Mouse (Mus musculus) adrenal gland, postnatal 4 days (tissue): ENCODE results near the gene Col4a2. TPM values are rescaled to one million over a fixed set of nuclear protein-coding genes. Genes with fewer than 3 reads are reported as not detected.

Experiments used
- DNase-seq, 2 experiments: peaks; one replicate each; pipeline ENCODE4 v3.0.0; 2021 to 2022; ENCODE audit warnings: low spot score in 2 of 2, mixed read lengths in 2 of 2
- total RNA-seq, 2 experiments: library from RNA; stranded (reverse); gene quantifications; 2 replicates each; pipeline ENCODE4 v1.2.3; 2021

Col4a2 gene
- total RNA-seq, 2 experiments from 2014 or later = 299 to 331 TPM

DNA sequence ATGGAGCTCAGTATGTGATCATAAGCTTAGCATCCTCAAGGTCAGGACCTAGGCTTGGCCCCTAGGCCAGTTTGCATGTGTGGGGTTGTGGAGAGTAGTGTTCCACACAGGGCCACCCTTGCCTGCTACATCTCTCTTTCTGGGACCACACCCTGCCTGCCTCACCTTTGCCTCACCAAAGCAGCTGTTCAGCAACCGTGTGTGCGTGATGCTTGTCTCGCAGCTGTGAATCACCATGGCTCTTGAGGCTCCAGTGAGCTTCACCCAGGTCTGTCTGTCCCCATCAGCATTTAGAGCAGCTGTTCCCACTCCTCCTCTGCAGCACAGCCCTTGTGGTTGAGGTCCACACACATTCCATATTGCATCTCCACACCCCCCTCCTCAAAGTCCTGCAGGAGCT, 43.3 kb downstream of the Col4a2 start:
- DNase-seq = no peak

DNA sequence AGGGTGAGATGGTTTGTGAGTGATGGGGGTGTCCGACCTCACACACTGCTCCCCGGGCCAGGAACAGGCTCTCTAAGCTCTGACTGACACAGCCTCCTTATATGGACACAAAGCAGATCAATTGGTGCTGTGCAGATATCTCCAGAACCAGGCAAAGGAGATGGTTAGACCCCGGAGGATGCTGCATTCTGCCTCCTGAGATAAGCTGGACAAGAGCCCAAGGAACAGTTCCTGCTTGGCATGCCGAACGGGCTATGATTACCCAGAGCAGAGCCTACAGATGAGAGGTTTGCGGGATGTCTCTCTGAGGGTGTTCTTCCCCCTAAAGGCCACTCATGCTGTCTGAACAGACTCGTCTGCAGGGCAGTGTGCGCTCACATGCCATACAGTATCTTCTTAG, 44.2 kb downstream of the Col4a2 start:
- no peak for DNase-seq

DNA sequence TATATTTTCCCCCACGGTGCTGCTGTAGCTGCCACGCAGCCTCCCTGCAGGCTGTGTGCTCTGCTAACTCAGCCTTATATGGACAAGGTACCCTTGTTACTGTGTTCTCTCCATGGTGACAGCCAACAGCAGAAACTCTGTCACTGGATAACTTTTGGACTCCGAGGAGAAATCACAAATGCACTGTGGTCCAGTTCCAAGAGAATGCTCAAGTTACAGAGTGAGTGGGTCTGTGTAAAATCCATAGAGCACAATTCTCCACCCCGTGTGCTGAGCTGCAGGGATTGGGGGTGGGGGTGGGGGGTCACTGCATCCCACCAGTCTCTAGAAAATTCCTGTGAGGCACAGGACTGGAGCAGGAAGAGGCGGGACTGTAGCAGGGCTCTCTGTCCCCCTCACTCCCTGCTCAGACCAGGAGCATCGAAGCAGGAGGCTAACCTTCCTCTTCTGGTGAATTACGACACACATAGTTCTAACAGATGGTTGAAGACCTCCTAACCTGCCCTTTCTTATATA, 45.4 kb downstream of the Col4a2 start:
- DNase-seq = no peak

DNA sequence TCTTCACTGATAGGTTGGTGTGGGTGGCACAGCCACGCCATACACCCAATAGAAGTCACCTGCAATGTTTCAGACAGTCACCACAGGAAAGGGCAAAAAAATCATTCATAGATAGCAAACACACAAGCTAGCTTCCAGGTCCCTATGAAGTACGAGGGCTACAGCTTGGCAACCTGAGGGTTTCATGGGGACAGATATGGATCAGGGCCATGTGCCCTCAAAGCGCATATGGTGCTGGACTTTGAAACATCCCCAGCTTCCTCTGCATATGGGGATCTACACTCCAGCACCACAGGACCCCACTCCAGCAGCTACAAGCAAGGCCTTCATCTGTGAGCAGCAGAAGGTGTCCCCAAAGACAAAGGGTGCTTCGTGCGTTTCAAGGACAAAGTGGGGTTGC, 47.2 kb downstream of the Col4a2 start:
- no peak for DNase-seq

DNA sequence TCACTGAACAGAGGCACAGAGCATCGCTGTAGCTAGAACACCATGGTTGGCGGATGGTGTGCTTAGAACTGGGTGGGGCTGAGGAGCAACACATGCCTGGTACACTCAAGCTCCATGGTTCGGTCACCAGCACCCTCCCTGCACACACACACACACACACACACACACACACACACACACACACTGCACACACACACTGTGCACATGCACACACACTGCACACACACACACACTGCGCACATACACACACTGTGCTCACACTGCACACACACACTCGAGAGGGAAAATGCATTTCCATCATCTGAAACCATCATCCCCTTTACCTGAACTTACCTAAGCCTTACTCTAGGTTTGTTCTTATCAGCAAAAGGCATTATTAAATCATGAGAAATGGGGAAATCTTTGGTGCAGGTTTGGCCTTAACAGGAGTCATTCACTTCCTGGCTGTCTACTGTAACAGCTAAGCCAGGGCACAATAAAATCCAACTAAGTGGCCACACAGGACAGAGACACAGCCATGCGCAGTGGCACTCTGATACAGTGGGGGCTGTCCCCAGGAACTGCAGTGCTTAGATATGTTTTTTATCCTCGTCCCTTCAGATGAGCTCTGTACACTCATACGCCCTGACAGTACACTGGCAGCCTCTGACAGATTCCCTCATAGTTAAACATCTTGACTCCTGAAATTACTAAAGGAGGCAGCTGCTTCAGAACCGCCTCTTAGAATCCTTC, 49.1 kb downstream of the Col4a2 start:
- DNase-seq = no peak

DNA sequence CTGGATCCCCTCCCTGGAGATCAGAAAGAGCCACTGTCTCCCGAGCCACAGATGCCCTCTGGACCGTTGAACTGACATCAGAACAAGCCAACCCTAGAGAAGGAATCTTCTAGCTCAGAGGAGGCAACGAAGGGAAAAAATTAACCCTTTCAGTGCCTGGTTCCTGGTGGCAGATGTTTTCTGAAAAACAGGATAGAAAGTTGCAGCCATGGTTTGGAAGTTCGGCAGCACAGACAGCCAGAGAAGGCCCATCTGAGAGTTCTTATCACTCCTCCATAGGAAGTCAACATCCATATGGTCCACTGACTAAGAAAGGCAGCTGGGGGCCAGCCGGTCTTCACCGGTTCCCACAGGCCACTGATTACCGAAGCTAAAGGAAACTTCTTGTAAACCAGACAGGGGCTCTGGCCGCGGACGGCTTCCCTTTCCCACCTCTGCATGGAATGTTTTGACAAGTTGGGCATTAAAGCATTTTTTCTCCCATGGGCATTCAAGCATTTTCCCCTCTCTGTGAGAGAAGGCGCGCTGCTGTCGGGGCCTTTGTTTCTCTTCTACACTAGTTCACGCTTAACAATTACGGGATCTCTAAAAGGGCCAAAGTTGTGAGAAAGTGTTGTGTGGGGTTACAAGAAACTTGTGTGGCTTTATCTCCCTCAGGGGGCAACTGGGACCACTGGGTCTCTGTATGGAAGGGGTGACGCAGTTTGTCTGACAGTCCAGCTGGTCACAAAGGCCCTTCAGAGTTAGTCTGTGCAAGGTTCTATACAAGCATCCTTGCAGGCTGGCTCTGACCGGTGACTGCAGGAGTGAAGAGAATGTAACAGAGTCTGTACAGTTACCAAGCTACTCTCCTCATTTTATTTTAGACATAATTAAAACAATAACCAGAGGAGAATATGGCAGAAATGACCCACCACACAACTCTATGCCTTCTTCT, 49.9 kb downstream of the Col4a2 start:
- no peak for DNase-seq

DNA sequence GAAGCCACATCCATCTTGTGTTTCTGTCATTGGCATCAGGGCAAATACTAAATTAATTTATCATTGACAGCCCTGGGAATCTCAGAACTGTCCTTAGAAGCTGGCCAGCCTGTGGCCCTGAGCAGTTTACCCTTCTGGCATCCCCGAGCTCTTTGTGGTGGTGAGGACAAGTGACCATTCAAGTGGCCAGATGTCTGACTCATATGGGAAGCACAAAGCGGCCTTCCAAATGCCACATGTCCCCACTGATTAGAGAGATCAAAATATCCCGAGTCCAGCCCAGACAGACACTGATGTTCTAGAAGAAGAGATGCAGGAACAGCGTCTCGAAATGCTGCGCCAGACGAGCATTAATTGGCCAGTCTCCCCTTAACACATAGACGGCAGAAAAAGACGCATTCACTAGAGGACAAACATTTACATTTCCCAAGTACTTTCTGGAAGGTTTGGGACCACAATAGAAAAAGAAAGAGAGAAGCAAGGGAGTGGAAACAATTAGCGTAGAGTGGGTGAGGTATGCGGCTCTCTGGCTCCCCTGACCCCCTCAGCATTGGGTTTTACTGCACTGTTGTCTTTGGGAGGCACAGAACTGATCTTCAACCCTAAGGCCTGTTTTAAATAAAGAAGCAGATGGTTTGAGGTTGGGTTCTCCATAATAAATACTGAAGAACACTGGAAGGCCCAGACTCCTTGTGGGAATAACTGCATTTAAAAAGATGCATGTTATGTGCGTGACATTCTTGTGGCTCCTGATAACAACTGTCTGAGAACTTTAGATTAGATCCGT, 50.9 kb downstream of the Col4a2 start:
- no peak for DNase-seq

DNA sequence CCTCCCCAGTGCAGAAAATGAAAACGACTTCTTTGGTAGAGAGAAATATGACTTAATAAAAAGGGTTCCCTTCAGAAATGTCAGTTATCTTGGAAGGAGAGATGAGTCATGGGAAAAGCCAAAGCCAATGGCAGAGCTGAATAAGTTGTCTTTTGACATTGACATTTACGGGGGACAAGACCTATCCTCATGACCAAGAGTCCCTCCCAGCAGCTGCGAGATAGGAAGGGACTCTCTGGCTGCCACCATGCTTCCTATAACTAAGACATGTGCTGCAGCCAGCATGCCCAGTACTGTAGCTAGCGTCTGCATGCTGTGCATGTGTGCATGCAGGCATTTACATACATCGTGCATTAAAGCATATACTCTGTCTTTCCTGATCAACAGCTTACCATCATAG, 53.6 kb downstream of the Col4a2 start:
- DNase-seq = no peak

DNA sequence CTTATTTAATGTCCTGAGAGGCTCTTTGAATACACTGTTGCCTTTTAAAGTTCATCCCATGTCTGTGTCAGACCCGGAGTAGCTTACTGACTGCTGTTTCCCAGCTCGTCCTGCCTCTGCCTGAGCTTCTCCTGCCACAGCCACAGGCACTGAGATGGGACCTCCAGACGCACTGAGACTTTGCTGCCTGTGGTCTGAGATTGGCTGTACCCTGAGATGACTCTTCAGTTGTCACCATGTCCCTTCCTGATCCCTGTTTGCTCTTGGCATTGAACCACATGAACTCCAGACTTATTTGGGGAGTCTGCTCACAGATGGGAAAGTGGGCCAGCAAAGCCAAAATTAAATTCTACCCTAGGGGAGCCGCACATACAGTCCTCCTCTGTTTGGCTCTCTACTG, 54.1 kb downstream of the Col4a2 start:
- DNase-seq = no peak

DNA sequence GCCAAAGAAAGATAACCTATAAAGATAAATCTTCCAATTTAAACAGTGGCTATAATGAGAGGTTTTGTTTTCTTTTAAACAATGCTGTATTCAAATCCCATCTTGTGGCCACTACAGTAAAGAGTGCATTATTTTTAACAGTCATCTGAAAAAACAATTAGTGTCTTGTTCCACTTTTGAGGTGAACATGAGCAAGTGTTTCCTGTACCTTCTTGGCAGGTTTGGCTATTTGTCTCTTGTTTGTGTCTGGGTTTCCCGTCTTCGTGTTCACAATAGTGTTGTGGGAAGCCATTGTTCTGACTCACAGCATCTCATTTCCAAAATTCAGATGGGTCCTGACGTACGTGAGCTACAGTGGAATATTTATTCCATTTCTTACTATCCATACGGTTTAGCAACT, 55.1 kb downstream of the Col4a2 start:
- DNase-seq = no peak

DNA sequence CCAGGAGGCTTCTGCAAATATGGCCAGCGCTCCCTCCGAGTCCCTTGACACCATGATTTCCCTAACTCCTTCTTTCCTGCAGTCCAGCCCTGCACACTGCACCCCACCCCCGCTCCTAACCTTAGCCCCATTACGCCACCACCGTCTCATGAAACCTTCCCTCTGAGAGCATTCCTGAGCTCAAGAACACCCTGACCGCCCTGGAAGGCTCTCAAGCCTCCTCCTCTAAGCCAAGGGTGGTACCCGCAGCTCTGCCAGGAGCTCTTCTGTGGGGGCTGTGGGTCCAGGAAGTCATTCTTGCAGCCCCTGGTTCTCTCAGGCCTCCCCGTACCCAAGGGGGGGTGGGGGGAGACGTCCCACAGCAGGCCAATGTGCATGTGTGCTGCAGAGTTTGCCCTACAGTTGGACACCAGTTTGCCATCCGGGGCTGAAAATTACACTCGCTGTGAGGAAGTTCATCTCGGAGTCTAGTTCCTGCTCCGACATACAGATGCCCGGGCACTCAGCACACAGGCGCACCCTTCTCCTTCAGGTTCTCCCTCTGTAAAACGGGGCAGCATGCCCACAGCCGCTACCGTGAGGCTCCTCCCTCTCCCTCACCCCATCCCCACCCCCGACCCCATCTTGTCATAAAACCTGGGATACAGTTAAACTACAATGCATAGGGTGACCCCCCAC, 57.1 kb downstream of the Col4a2 start:
- no peak for DNase-seq

DNA sequence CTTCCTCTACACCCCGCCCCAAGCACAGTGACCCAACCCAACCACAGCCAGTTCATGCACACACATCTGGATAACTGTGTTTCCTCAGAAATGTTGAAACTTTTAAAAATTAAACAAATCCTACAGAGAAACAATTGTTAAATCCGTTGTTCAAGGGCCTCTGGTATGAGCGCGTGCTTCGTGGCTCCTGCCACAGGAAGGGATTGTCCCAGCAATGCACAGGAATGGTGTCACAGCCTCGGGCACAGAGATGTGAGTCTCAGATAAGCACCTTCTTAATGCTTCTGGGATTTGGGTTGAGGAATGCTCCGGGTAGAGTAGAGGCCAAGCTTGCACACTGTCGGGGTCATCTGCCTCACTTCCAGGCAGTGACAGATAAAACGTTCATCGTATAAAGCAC, 58.7 kb downstream of the Col4a2 start:
- DNase-seq = no peak

DNA sequence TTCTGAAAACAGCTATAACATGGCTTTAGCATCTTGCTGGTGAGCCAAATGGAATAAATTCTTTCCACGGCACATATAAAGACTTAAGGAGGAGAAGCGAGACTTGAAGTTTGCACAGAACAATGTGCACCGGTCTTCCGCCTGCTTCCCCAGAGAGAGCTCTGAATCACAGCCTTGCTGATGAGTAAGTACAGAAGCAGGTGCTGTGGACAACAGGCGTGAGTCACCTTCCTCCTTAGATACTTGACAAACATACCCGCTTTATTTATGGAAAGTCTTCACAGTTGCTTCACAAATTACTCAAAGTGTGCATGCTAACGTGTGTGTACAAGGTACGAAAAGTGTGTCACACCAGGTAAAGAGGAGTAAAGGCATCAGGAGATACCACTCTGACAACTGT, 59.5 kb downstream of the Col4a2 start:
- DNase-seq = no peak

DNA sequence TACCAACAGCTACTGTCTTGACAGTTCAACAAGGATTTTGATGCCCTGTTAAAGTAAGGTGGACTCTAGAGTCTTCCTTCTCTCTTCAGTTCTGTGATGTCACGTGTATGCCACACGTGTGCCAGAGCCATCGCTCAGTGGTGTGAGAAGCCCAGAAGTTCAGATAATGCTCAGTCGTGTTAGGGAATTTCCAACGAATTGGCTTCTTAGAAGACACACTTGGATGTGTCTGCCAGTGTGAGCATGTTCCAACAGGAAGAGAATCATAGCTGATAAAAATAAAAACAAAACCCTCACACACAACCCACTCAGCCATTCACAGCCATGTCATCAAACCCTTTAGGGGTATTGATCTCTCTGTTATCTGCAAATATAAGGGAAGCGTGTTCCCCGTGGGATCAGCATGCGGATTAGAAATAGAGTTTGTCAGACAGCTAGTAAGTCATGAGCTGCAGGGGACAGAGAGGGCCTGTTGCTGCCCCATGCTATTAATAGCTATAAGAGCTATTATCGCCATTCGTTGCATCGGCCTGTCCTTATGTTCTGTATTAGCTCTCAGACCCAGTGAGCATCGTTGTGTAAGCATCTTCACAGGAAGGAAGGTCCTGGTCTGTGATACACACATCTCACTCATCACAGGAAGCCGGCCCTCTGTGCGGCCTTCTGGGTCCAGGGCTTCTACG, 61.2 kb downstream of the Col4a2 start:
- DNase-seq = no peak

DNA sequence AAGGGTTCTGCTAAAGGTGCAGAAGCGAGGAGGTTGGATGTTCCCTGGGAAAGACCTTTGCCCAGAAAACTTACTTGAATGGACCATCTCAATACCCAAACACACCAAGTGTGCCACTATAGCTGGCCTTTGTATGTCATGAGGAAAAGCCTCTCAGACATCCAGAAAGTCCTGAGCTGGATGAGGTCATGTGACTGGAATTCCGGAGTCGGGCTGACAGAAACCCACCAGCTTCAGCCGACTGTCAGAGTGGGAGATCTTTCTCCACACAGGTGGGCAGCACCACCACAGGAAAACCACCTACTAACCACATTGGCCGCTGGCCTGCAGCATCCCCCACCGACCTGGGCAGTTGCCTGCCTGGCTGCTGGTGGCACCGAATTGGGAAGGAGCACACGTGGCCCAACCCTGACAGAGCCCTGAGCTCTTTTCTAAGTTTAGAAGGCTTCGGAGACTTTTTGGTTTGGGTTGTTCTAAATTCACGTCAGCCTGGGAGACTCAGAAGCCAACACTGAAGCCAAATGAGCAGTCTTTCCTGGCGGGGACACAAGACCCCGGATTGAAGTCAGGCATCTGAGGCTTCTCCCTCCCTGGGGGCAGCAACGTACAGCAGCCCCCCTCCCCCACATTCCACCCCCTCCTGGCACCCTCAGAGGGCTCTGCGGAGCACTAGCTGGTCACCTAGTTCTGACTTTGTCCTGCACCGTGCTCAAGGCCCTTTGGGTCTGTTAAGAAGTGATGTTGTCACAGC, 61.9 kb downstream of the Col4a2 start:
- DNase-seq = no peak

DNA sequence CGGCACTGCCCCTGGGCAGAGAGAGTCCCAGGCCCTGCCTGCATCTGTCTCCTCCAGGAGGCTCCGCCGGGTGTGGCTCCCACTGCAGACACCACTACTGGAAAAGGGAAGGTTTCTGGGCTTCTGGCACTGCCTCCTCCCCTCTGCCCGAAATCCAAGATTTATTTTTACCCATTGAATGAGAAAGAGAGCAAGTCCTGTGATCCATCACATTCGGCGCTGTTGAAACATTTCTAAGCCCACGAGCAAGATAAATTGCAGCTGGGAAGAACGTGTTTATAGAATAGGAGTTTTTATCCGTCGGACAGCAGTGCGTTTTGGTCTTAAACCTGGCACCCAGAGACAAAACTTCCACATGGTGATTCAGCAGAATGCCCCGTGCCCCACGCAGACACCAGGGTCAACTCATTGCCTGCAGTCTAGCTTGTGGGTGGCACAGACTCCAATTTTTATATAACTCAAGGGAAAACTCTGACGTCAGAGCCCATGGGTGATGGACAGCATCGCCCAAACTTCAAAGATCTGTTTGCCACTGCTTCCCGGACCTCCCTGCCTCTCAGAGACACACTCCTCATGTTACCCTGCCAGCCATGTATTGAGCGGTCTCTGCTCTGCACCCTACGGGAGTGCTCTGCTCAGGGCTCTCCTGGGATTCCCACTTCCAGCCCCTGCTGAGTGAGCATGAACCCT, 63.3 kb downstream of the Col4a2 start:
- peak in 1 of 2 experiments; percentile 26 for DNase-seq

DNA sequence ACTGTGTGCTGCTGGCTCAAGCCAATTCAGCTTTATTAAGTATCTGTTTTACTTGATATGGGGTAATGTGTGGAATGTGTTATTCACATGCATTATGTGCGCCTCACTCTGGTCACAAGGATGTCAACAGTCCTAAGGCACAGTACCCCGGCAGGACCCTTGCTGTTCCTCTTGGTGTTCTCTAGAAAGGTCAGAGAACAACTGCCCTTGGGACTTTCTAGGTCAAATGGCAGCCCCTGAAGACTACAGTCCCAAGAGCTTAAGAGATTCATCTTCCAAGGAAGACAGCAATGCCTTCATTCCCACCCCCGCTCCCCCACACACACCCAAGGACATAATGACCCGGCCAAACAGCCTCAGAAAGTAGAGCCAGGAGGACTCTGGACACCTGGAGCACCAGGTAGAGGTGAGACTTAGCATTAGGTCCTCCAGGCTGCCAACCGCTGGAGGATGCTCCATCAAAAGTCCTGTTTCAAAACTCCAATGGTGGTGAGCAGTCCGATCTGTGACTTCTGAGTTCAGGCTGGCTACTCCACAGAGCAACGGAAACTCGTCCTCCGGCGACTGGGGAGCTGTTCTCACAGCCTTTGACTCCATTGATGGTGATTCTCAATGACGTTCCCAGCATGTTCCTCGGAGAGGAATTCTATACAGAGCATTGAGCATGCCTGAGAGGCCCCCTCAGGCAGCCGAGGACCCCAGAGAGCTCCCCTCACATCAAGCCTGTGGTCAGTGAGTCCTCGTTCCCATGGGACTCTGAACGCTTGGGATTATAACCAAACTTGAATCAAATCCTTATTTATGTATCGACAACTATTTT, 65.0 kb downstream of the Col4a2 start:
- DNase-seq = no peak

DNA sequence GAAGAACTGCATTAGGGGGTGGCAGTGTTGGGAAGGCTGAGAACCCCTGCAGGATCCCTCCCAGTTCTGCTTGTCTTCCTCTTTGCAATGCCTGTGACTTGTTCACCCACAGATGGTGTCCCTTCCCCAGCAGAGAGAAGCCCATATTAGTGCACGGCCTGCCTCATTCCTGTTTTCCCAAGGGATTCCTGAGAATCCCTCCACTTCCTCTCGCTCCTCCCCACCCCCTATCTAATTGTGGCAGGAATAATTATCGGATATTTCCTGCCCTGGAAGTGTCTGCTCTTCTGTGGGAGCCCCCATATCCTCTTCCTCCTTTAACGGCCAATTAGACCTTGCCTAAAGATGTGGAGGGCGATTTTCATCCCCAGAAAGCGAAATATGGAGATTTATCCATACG, 67.0 kb downstream of the Col4a2 start:
- no peak for DNase-seq
